Mouse (Mus musculus) neural tube, postnatal 0 days (tissue): Measurements from ENCODE around the gene Bicdl1. TPM values are rescaled to one million over a fixed set of nuclear protein-coding genes. Genes with fewer than 3 reads are reported as not detected.

Experiments
- microRNA-seq: library from miRNA; unstranded; fragments of <30 nt; microRNA quantifications from one replicate; pipeline ENCODE4, GENCODE M21; 2016
- polyA plus RNA-seq: library from polyadenylated mRNA; unstranded; fragments of >200 nt; fragmentation: Nextera tagmentation; extraction: Ambion mirVana; gene quantifications from 2 replicates; pipeline ENCODE4 v1.2.1, GENCODE M21; 2015

Bicdl1 gene
- polyA plus RNA-seq, result 39.7 and 47.6 TPM in 2 replicates

GRCm38 (mm10) chr5:115731001-115731731 is at the start of gene Bicdl1:
Bicdl1 (minus strand) TSS chr5:115731621.

GRCm38 (mm10) chr5:115631505-115632357 is 99.7 kb downstream of the Bicdl1 start, which contains the start of gene Rab35:
Rab35 (plus strand) TSS chr5:115631908.

Small RNA genes lying within 50 kb of the gene (microRNA-seq; reads per million reads assigned to microRNA genes)
- gene Mir7030, result not detected

Other genes starting within 250 kb of the Bicdl1 start
- gene Sirt4, start 246.9 kb downstream of the Bicdl1 start, polyA plus RNA-seq, result 18.8 and 18.9 TPM in 2 replicates
- 14.9 and 16.4 TPM in 2 replicates for gene Pxn, start 224.9 kb downstream of the Bicdl1 start, polyA plus RNA-seq
- 784 and 808 TPM in 2 replicates for gene Rplp0, start 172.2 kb downstream of the Bicdl1 start, polyA plus RNA-seq
- 24.8 and 28.2 TPM in 2 replicates for gene Gcn1l1, start 166.4 kb downstream of the Bicdl1 start, polyA plus RNA-seq
- 27.4 and 27.6 TPM in 2 replicates for gene Rab35, start 99.7 kb downstream of the Bicdl1 start, polyA plus RNA-seq
- 64.0 and 68.6 TPM in 2 replicates for gene Cit, start 113.7 kb upstream of the Bicdl1 start, polyA plus RNA-seq